ENCODE assay signal across 8 mouse cellular contexts in the genomic region with DNA sequence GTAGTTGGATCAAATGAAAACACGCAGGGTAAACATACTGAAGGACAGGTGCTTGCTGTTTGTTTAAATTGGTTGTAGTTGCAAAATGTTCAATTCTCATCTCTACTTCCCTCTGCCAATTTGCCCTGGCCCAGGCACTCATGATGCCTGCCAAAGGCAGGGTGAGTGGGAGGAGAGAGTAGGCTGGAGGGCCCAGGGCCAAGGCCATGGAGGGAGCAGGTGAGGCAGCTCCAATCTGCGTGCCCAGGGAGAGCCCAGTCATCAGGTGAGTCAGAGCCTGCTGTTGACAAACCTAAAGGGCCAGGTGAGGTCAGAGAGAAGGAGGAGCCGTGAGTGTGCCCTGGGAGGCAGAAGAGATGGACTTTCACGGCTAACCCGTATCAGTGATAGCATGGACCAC. TPM values are rescaled to one million over a fixed set of nuclear protein-coding genes. Genes with fewer than 3 reads are reported as not detected.
A peak's percentile ranks its signal among the peaks of the same experiment; 100 is the strongest.
DNase-seq lines count a peak whose midpoint lies in the region; ATAC-seq and TF ChIP-seq lines count a peak whose summit lies in the region.
"Had no signal": no experiment of that assay in that cellular context is flagged by ENCODE, and none has a peak within 500 bp of the region (broad histone marks: within the 10 kb centered on the region; RNA-seq: fewer than 3 reads in every experiment).

No protein-coding gene starts in this region.

- ATAC-seq in liver, postnatal 0 days, result peak; percentile 92
- no peak for ATAC-seq in hindbrain, embryonic 11.5 days (ENCODE audit: low FRiP score)

- no peak overlapping the region for H3K4me2 ChIP-seq in liver, postnatal 0 days (ENCODE audit: low read depth, low read length)
- no peak overlapping the region for H3K4me2 ChIP-seq in hindbrain, embryonic 11.5 days (replicated peaks; ENCODE audit: low read depth, low read length)
- H3K4me2 ChIP-seq: embryonic facial prominence, embryonic 15.5 days had no signal

- no peak overlapping the region for H3K9ac ChIP-seq in liver, postnatal 0 days (replicated peaks)
- no peak overlapping the region for H3K9ac ChIP-seq in hindbrain, embryonic 11.5 days (ENCODE audit: low read depth, low read length)
- H3K9ac ChIP-seq: embryonic facial prominence, embryonic 15.5 days had no signal

- DNase-seq in urinary bladder, adult 2 months (ENCODE audit: low spot score), result peak; percentile 51
- DNase-seq in urinary bladder, postnatal 4 days (ENCODE audit: low spot score in 2 of 2), result no peak
- DNase-seq in fat pad, adult 2 months (ENCODE audit: extremely low read depth, low read depth, low spot score), result peak; percentile 87
- peak; percentile 77 for DNase-seq in liver, postnatal 0 days
- no peak for DNase-seq in spleen, postnatal 36 days (ENCODE audit: low spot score in 2 of 2)
- DNase-seq in spleen, postnatal 4 days (ENCODE audit: low spot score in 2 of 2), result no peak
- DNase-seq in hindbrain, embryonic 11.5 days (ENCODE audit: low spot score), result no peak

- peak; percentile 80 for TF ChIP-seq EP300 in liver, postnatal 0 days (IDR thresholded peaks at IDR 0.05; ENCODE audit: low read depth)

- 67% methylated on average over 5 of the region's 5 CpGs for WGBS in liver, postnatal 0 days (ENCODE audit: insufficient replicate concordance)
- WGBS in hindbrain, embryonic 11.5 days, result 96% methylated on average over 5 of the region's 5 CpGs

- peaks cover 43% of the 10 kb centered on the region for H3K4me1 ChIP-seq in liver, postnatal 0 days (ENCODE audit: insufficient read depth)
- no peaks in the 10 kb centered on the region for H3K4me1 ChIP-seq in hindbrain, embryonic 11.5 days (replicated peaks; ENCODE audit: control insufficient read depth, insufficient read depth, low read length)

- no peak for TF ChIP-seq CTCF in liver, postnatal 0 days (IDR thresholded peaks at IDR 0.05; ENCODE audit: low read depth)

- H3K36me3 ChIP-seq in liver, postnatal 0 days (replicated peaks; ENCODE audit: insufficient read depth, low read length), result no peaks in the 10 kb centered on the region
- no peaks in the 10 kb centered on the region for H3K36me3 ChIP-seq in hindbrain, embryonic 11.5 days (ENCODE audit: control insufficient read depth, insufficient read depth, low read length)
- H3K36me3 ChIP-seq: embryonic facial prominence, embryonic 15.5 days had no signal

- H3K9me3 ChIP-seq in liver, postnatal 0 days (ENCODE audit: low read length), result no peaks in the 10 kb centered on the region
- H3K9me3 ChIP-seq in hindbrain, embryonic 11.5 days (ENCODE audit: control insufficient read depth, low read length), result no peaks in the 10 kb centered on the region
- H3K9me3 ChIP-seq: embryonic facial prominence, embryonic 15.5 days had no signal

- no peak overlapping the region for H3K4me3 ChIP-seq in liver, postnatal 0 days (ENCODE audit: low read depth, low read length)
- H3K4me3 ChIP-seq in hindbrain, embryonic 11.5 days (ENCODE audit: low read depth, low read length), result no peak overlapping the region
- H3K4me3 ChIP-seq: embryonic facial prominence, embryonic 15.5 days had no signal

- H3K27me3 ChIP-seq in liver, postnatal 0 days (ENCODE audit: insufficient read depth, low read length), result no peaks in the 10 kb centered on the region
- no peaks in the 10 kb centered on the region for H3K27me3 ChIP-seq in hindbrain, embryonic 11.5 days (ENCODE audit: control insufficient read depth, insufficient read depth, low read length)
- H3K27me3 ChIP-seq: embryonic facial prominence, embryonic 15.5 days had no signal

- H3K27ac ChIP-seq in liver, postnatal 0 days (ENCODE audit: low read depth), result peak overlapping the region; percentile 92
- H3K27ac ChIP-seq in hindbrain, embryonic 11.5 days (ENCODE audit: low read depth, low read length), result no peak overlapping the region
- H3K27ac ChIP-seq: embryonic facial prominence, embryonic 15.5 days had no signal

RNA-seq across cellular contexts. Expression of gene Bcl2l11, which starts 46.4 kb away (rescaled TPM):
- 13.4 and 14.4 TPM in 2 replicates for polyA plus RNA-seq in urinary bladder, adult 2 months (2012; rRNA removed)
- polyA plus RNA-seq in liver, postnatal 0 days (2015; fragmentation: Nextera tagmentation; extraction: Ambion mirVana), result 6.4 and 6.5 TPM in 2 replicates
- polyA plus RNA-seq in hindbrain, embryonic 11.5 days (2014; fragmentation: Nextera tagmentation; extraction: Ambion mirVana), result 15.7 and 17.2 TPM in 2 replicates

Comparison
In these comparisons a context has a peak if more than half of its experiments do, and no peak if none do; other contexts are left out.
1. DNase-seq: peak in urinary bladder, adult 2 months (single experiment), fat pad, adult 2 months (single experiment) and liver, postnatal 0 days (single experiment); none in urinary bladder, postnatal 4 days (0 of 2), spleen, postnatal 36 days (0 of 2), spleen, postnatal 4 days (0 of 2) and hindbrain, embryonic 11.5 days (single experiment).